Mouse (Mus musculus) spleen, adult 18-20 months (tissue): ENCODE data around the gene Ccdc107.
"Not testable (repeated sequence)": the region's sequence is repeated elsewhere in the genome, so short reads cannot be mapped to it uniquely, and the experiment has no call there.

Experiments used
- DNase-seq, 2 experiments: peaks; one replicate each; pipeline ENCODE4 v3.0.0; 2022; ENCODE audit warnings: mixed read lengths in 2 of 2

Gene Ccdc107

DNA sequence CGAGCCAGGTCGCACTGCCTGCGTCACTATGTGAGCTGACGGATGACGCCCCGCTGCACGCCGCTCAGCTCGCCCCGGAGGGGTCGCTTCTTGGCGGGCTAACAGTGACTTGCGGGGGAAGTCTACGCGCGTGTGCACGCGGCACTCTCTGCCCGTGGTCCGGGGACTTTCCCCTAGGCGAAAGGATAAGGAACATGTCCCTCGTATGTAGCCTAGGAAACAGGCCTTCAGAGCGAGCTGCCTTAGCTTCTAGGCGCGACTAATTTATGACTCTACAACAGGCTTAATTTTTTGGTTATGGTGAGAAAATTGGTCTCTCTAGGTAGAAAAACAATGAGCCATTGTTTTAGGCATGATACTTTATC is at the start of gene Ccdc107:
Gene Ccdc107, plus strand, starts transcription at position 80 of the 365 bp plus-strand sequence.
- peak; percentile 81 to 91 for DNase-seq

DNA sequence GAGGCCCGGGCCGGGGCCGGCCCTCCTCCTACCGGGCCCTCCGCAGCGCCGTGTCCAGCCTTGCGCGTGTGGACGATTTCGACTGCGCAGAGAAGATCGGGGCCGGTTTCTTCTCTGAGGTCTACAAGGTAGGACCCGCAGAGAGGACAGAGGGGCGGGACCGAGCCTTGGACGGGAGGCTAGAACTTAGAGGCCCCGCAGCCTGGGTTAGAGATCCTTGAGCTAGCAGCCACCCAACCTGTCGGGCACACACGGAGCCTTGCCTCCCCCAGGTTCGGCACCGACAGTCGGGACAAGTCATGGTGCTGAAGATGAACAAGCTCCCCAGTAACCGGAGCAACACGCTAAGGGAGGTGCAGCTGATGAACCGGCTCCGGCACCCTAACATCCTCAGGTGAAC is 49.2 kb upstream of the Ccdc107 start:
- peak; percentile 38 to 40 for DNase-seq

DNA sequence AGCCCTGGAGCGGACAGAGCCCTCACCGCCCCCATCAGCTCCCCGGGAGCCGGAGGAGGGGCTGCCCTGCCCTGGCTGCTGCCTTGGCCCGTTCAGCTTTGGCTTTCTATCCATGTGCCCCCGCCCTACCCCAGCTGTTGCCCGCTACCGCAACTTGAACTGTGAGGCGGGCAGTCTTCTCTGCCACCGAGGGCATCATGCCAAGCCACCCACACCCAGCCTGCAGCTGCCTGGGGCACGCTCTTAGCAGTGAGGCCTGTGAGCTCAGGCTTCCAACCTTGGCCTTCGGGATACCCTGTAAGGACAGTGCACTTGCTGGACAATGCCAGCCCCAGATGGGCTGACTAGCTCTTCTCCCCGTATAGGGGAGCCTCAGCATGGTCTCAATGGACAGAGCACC is 45.4 kb upstream of the Ccdc107 start:
- DNase-seq: no peak

DNA sequence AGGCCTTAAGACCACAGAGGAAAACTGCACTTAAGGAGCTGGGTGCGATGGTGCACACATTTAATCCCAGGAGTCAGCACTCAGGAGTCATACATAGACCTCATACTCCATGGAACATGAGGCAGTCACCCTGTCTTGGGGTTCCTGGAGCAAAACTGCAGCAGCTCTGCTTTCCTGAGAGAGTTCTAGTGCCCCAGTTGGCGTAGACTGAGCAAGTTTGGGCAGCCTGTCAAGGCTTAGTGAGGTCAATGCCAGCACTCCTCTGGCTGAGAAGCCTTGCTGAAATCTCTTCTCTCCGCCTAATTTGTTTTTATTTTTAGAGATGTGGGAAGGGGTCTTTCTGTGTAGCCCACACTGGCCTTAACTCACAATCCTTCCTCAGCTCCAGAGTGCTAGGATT is 44.1 kb upstream of the Ccdc107 start:
- DNase-seq: no peak

DNA sequence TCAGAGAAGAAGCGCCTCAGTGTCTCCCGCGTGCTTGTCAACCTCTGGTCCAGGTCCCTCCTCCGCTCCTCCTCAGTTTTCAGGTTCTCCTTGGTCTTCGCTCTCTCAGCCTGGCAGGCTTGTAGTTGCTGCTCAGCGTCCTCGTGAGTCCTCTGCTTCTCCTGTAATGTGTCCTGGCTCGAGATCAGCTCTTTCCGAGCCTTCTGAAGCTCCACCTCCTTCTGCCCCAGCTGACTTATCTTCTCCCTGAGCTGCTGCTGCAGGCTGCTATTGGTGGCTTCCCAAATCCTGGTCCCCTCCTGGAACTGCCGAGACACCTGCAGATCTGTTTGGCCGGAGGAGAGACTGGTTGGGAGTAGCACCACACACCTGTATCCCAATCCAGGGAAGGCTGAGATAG is 40.4 kb upstream of the Ccdc107 start:
- DNase-seq: no peak

DNA sequence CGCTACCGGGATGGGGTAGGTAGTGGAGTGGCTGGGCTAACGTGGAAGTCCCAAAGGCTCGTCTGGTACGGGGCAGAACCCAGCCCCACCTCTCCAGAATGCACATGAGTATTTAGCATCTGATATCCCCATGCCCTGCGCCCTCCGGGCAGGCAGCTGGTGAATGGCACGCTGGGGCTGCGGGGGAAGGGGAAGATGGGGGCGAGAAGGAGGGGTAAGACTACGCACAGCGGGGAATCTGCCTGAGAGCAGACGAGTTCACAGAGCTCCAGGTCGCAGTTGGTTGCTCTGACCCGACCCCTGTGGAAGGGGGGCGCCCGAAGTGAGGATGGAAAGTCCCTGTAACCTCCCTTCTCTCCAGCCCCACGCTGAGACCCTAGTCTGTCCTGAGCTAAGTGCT is 39.3 kb upstream of the Ccdc107 start:
- DNase-seq: no peak

DNA sequence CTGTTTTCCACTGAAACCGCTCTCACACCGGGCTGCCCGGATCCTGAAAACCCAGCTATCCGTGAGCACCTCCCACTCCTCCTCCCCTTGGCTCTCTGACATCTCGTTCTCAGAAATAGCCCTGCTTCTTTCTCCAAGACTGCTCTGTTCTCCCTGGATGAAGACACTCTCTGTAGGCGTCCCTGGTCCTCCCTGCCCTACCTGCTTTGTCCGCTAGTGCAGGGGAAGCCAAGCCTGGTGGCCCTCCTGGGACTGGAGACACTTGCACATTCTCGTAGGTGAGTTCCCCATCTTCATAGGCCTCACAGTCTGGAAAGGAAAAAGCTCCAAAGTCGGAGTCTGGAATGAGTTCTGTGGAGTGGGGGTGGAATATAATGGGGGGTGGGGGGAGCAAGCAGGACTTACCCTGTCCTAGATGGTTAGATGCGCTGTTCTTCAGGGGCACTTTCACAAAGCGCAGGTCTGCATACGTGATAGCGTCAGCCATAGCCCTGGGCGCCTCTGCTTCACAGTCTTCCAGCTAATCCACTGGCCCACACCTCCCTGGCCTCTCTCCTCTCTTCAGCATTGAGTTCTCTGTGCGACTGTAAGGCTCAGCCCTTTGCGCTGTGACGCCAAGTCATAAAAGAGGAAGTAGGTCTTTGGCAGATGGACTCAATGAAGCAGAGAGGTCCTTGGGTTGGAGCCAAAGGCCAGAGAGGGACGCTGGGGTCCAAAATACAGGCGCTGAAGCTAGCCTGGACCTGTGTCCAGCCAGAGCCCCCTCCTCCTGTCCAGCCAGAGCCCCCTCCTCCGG is 38.5 kb upstream of the Ccdc107 start, which contains the start of gene Cd72:
Gene Cd72, minus strand, starts transcription at position 588 of the 796 bp plus-strand sequence.
- DNase-seq: peak; percentile 59 to 60

DNA sequence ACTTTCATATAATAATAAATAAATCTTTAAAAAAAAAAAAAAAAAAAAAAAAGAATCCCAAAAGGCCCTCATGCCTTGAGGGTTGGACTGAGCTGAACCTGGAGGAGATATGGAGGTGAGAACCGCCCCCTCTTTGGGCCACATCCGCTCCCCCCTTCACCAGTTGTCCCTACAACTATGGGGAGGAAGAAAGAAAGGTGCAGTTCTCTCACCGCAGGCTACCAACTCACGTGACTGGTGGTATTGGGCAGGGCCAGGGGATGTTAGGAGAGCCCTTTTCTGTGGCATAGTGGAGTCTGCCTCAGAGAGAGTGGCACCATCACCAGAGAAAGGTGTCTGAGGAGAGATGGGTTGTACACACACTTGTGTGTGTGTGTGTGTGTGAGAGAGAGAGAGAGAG is 36.2 kb upstream of the Ccdc107 start:
- DNase-seq: peak; percentile 56 to 74

DNA sequence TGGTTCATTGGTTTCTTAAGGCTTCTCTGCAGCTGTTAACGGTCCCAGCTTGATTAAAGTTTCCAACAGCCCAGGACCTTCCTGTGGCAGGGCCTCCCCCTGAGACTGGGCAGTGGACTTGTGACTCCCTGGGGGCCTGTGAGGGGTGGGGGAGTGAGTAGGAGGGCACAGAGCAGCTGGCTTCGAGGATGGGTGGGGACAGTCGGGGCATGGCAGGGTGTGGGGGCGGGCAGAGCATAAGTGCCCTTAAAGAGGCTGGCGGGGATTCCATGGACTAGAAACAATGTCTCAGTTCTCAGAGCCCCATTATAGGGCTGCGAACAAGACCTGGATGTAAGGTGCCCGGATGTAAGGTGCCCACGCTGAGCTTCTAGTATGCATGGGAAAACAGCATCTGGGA is 35.6 kb upstream of the Ccdc107 start:
- peak; percentile 66 to 72 for DNase-seq

DNA sequence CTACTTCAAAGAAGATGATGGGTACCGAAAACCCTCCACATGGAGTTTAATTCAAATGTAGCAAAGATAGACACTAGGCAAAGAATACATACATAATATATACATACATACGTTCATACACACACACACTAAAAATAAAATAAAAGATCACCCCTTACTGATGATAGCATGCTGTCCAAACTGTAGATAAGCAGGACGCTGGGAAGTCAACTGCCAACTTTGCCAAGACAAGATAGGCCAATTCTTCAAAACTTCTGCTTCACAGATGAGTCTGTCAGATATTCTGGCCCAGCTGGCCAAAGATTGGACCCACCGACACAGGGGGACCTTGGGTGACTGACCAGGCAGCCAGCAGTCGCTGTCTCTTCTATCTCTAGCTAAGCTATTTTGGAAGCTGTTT is 29.6 kb upstream of the Ccdc107 start:
- DNase-seq: no peak

DNA sequence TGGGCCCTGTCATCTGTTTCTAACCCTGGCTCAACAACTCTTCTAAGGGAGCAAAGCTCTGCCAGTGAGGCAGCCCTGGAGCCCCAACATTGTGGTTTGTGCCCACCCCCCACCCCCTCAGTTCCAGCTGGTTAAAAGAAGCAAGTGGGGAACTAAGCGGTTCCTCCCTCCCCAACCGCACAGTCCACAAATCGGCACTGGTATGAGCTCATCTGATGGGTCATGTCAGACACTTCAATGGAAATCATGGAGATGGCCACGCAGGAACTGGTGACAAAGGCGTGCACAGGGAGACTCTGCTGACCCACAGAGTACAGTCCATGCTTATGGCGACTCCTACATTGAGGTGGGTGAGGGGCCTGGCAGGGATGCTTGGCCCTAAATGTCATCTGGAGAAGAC is 26.8 kb upstream of the Ccdc107 start:
- no peak for DNase-seq

DNA sequence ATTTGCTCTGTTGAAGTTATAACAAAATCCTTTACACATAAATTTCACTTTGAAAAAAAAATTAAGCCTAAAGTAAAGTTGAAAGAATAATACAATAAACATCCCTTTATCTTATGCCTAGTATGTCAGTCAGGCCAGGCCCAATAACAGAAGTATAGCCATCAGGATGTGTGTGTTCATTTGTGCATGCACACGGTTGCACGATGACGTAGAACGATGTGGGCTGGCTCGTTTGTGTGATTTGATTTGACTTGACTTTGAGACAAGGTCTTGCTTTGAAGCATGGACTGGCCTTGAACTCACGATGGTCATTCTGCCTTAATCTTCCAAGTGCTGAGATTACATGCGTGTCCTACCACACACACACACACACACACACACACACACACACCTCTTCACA is 25.8 kb upstream of the Ccdc107 start:
- no peak for DNase-seq

DNA sequence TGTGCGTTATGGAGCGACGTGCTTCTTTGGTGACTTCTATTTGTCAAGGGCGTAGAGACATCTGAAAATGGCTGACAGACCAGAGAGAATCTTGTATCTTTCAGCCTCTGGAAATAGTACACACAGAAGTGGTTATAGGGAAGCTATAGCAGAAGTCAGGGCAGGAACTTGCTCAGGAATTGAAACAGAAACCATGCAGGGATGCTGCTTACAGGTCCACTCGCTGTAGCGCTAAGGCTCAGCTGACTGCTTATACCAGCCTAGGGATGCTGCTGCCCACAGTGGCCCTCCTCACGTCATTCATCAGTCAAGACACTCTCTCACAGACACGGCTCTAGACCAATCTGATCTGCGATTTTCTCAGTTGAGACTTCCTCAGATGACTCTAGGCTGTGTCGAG is 22.4 kb upstream of the Ccdc107 start:
- no peak for DNase-seq

DNA sequence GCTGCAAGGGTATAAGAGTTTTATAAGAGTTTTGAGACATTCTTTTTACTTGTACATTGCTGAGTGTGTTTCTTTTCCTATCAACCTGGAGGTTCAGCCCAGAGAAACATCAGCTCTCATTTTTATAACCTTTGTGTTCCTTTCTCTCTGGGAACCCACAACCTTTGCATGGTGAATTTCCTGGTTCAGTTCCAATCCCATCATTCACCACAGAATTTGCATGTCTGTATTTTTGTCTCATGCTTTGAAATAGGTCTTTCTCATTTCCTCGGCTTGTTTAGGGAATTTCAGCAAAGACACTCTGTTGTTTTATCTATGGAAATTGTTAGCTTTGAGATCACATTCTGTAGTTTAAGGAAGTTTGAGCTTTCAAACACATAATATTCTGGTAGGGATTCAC is 19.1 kb upstream of the Ccdc107 start:
- DNase-seq: no peak

DNA sequence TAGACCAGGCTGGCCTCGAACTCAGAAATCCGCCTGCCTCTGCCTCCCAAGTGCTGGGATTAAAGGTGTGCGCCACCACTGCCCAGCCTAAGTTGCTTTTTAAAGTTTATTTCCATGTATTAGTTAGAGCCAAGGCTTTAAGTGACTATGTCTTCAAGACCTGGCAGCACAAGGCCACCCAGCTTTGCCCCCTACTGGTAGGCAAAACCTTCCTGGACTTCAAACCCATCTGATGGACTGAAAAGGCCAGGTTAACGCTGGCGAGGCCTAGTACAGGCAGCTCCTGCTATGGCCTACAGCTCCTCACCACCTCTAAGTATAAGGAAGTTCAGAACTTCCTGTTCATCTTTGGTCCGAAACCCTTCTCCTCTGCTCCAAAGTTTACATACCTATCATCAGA is 16.1 kb upstream of the Ccdc107 start:
- peak; percentile 33 to 52 for DNase-seq

DNA sequence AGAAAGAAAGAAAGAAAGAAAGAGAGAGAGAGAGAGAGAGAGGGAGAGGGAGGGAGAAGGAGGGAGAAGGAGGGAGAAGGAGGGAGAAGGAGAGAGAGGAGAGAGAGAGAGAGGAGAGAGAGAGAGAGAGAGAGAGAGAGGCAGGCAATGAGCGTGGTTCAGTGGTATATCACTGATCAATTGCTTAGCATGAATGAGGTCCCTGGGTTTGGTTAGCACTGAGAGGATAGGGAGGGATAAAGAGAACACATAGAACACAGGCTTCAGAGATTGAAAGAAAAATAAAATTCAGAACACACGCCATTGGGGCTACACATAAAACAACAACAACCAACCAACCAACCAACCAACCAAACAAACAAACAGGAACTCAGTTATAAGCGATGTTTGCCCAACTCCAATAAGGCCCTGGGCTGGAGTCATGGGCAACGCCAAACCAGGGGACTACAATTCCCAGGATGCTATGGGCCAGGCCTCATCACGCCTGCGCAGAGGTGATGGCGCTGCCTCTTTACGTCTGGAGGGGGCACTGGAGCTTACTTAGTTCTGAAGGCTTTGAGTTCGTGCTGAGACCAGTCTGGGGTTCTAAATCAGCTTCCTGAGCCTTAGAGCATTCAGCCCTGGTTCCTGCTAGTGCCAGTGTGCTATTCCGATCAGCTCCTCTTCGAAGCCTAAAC is 14.7 kb upstream of the Ccdc107 start:
- peak; percentile 84 to 85 for DNase-seq

DNA sequence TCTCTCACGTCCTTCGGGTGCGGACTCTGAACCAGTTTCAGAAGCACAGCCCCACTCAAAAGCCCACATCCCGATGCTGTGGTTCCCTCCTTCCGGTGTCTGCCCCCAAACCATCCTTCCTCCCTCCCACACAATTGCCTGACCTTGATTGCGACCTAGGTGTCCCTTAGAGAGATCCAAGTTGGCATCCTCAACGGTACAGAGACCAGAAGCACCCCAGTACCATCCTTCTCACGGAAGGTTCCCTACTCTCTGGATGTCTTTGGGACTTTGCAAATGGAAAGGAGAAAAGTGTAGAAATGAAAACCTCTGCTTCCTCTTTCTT is 14.2 kb upstream of the Ccdc107 start:
- DNase-seq: no peak

DNA sequence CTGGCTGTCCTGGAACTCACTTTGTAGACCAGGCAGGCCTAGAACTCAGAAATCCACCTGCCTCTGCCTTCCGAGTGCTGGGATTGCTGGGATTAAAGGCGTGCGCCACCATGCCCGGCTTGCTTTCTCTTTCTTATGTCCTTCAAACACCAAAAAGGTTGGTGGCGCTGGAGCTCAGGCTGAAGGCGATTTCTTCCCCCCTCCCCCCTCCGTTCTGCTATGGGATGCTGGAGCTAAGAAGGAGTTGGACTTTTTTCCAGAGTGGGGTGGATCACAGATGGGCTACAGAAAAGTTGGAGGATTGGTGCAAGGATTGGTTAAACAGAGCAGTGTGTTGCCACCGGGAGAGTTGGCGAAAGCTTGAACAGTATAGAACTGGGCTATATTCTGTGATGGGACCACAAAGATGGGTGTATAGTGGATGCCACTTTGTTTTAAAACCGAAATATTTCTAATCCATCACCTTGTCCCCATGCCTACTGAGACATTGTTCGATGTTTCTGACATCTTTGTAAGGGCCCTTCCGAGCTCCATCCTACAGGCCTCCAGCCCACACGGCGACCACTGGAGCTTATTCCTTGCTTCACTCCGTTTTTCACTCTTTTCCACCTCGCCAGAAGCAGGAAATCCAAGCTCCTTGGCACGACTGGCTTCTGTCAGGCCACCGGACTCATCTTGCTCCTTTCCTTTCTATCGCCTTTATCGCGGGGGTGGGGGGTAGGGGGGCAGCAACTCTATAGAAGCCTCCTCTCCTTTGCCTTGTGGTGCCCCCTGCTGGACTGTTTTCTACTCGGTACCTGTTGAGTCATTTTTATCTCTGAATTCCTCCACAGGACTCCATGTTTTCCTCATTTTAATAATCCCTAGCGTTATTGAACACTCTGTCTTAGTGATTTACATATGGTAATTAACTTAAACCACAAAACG is 13.5 kb upstream of the Ccdc107 start:
- peak; percentile 60 to 88 for DNase-seq

DNA sequence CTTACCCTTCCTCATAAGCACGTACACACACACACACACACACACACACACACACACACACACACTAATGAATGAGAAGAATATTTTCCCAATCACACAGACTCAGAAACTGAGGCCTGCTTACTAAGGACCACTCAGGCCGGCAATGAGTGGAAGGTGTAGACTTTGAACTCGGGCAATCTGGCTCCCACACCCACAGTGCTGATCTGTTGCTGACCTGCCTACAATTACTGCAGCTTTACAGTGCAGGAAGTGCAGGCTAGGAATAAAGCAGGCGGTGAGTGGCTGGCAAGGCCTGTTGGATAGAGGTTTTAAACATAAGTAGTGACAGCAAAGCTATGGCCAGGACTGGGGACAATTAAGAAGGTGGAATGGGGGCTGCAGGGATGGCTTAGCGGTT is 11.7 kb upstream of the Ccdc107 start:
- no peak for DNase-seq

DNA sequence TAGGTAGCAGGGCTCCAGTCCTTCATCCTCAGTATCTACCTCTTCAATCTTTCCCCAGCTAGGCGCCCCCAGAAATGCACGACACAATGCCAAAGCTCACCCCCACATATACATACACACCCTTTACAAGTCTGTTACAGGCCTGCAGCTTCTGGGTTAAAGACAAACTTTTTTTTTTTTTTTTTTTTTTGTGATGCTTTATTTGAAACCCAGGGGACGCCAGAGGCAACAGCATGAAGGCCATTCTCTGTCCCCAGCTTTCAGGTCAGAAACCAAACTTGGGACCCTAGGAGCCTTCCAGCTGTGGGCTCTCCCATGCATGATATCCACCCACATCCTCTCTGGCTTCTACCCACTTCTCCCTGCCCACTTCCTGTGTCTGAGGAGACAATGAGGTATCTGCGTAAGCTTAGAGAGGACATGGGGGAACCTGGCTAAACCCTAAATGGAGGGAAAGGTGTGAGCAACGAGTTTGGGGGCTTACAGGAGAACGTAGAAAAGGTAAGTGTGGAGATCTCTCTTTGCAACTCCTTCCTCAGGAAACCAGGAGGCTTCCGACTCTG is 10.7 kb upstream of the Ccdc107 start:
- DNase-seq: no peak

DNA sequence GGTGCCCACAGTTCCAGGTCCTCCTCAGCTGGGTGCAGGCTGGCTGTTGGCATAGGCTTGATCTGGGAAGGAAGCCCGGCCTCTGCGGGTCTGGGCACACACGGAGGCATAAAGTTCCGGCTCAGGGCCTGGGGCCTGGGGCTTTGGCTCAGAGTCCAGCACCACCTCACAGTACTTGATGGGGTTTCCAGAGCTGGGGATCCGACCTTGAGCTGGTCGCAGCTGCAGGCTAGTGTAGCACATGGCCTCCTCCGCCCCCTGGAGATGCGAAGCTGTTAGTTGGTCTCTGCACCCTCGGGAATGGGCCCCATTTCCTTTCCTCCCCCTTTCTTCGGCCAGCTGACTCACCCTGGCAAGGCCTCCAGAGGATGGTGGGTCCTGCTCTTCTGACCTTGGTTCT is 10.1 kb upstream of the Ccdc107 start:
- no peak for DNase-seq

DNA sequence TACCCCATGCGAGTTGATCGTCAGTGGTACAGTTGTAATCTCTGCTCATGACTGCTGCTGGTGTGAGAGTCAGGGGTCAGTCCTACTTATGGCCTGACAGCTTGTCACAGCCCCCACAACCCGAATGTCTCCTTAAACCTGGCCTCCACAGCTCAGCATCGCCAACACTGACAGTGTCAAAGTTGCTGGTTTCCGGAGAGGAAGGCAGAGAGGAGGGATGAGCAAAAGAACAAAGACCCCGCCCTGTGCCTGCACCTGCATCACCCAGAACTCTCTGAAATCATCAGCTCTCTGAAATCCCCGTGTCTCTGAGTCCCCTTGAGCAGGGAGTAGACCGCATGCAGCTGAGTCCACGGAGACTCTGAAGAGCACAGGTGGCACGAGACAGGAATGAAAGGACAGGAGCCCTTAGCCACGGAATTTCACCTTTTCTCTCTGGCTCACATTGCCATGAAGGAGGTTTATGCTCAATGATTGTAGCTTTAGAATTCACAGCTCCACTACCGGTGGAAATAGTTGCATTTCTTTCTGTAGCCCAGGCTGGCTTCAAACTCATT is 9.1 kb upstream of the Ccdc107 start, which contains the start of gene Sit1:
Gene Sit1, minus strand, starts transcription at position 200 of the 557 bp plus-strand sequence.
- DNase-seq: peak; percentile 24 to 45

DNA sequence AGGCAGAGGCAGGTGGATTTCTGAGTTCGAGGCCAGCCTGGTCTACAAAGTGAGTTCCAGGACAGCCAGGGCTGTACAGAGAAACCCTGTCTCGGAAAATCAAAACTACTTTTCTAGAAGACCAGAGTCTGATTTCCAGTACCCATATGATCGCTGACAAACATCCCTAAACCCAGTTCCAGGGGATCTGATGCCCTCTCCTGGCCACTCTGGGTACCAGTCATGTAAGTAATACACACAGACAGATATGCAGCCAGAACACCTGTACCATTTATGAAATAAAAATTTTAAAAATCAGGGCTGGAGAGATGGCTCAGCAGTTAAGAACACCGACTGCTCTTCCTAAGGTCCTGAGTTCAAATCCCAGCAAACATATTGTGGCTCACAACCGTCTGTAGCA is 7.0 kb upstream of the Ccdc107 start:
- DNase-seq: not testable (repeated sequence)
